Mouse (Mus musculus): ENCODE measurements at regions not wholly inside any gene's neighbourhood (a gene's known extent, or its start where the extent isn't known, plus 50 kb on each side); places are given as distances from the start of the nearest gene placed in this dataset.

DNA sequence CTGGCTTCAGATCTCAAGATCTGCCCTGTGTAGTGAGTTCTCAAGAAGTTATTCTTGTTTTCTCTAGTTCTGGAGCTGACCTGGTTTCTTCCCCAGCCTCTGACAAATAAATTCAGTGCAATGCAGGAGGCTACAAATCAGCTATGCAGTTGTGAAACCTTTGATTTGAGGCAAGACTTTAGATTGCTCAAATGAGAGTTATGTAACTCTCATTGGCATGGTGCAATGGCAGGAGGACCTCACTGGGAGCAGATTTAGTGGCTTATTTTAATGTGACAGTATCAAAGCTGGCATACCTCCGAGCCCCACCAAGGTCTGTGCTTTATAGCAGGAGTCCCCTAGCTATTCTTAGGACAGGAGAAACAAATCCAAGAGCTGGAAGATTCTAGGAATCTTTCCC, 427.8 kb upstream of the Klf4 start:
- H3K9ac ChIP-seq (ENCODE audit: low read length) = no peak overlapping the region
- no peak for ATAC-seq (ENCODE audit: insufficient read depth, low FRiP score, low TSS enrichment)
- no peak for DNase-seq (ENCODE audit: low spot score)
- H3K4me3 ChIP-seq (ENCODE audit: low read depth, low read length) = no peak overlapping the region
- H3K9me3 ChIP-seq (ENCODE audit: control insufficient read depth, low read length) = no peaks in the 10 kb centered on the region
- H3K4me1 ChIP-seq (ENCODE audit: control insufficient read depth, insufficient read depth, low read length) = no peaks in the 10 kb centered on the region
- no peak overlapping the region for H3K4me2 ChIP-seq (ENCODE audit: low read depth)
- no peaks in the 10 kb centered on the region for H3K36me3 ChIP-seq (ENCODE audit: control insufficient read depth, insufficient read depth, low read length)
- no peak overlapping the region for H3K27ac ChIP-seq (ENCODE audit: low read depth, low read length)
- 86% methylated on average over 1 of the region's 1 CpGs for WGBS
- H3K27me3 ChIP-seq (ENCODE audit: control insufficient read depth, insufficient read depth, low read length) = no peaks in the 10 kb centered on the region

DNA sequence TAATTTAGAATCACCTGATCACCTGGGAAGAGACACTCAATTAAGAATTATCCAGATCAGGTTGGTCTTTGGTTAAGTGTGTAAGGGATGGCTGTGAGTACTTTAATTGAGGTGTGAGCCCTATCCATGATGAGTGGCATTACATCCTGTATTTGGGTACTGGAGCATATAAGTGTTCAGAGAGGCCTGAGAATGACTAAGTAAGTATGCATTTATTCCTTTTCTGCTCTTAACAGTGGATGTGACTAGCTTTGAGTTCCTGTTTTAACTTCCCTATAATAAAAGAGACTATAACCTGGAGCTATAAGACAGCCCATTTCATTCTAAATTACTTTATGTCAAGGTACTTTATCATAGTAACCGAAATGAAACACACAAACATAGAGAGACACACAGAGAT, 421.4 kb upstream of the Klf4 start:
- Histone ChIP-seq H3K27ac (ENCODE audit: low read depth, low read length) (no peak overlapping the region), H3K36me3 (ENCODE audit: control insufficient read depth, insufficient read depth, low read length) (no peaks in the 10 kb centered on the region), H3K4me1 (ENCODE audit: control insufficient read depth, insufficient read depth, low read length) (no peaks in the 10 kb centered on the region), H3K27me3 (ENCODE audit: control insufficient read depth, insufficient read depth, low read length) (no peaks in the 10 kb centered on the region), H3K4me3 (ENCODE audit: low read depth, low read length) (no peak overlapping the region), H3K9me3 (ENCODE audit: control insufficient read depth, low read length) (no peaks in the 10 kb centered on the region), H3K9ac (ENCODE audit: low read length) (no peak overlapping the region), H3K4me2 (ENCODE audit: low read depth) (no peak overlapping the region)
- 85% methylated on average over 1 of the region's 1 CpGs for WGBS
- DNase-seq (ENCODE audit: low spot score) (no peak), ATAC-seq (ENCODE audit: insufficient read depth, low FRiP score, low TSS enrichment) (no peak)

DNA sequence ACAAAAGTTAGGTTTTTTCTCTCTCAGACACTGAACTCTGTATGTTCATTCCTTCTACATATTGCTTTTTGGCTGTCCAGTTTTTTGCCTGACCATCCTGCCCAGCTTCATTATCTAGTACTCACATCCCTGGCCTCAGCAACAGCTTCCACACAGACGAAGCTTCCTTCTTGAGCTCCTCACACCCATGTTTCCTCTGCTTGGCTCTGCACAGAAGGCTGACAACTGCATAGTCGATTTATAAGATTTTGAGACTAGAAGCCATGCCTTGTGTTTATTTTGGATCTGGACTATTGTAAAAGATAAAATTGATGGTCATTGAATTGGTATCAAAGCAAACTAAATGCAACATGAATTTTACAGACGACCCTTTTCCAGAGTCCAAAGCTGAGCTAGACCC, 420.0 kb upstream of the Klf4 start:
- no peak overlapping the region for H3K4me3 ChIP-seq (ENCODE audit: low read depth, low read length)
- DNase-seq (ENCODE audit: low spot score) (no peak), ATAC-seq (ENCODE audit: insufficient read depth, low FRiP score, low TSS enrichment) (no peak)
- H3K36me3 ChIP-seq (ENCODE audit: control insufficient read depth, insufficient read depth, low read length) = no peaks in the 10 kb centered on the region
- H3K4me2 ChIP-seq (ENCODE audit: low read depth) = no peak overlapping the region
- H3K9ac ChIP-seq (ENCODE audit: low read length) = no peak overlapping the region
- H3K27me3 ChIP-seq (ENCODE audit: control insufficient read depth, insufficient read depth, low read length) = no peaks in the 10 kb centered on the region
- H3K9me3 ChIP-seq (ENCODE audit: control insufficient read depth, low read length) = no peaks in the 10 kb centered on the region
- H3K27ac ChIP-seq (ENCODE audit: low read depth, low read length) = no peak overlapping the region
- no peaks in the 10 kb centered on the region for H3K4me1 ChIP-seq (ENCODE audit: control insufficient read depth, insufficient read depth, low read length)
- WGBS = 84% methylated on average over 3 of the region's 3 CpGs

DNA sequence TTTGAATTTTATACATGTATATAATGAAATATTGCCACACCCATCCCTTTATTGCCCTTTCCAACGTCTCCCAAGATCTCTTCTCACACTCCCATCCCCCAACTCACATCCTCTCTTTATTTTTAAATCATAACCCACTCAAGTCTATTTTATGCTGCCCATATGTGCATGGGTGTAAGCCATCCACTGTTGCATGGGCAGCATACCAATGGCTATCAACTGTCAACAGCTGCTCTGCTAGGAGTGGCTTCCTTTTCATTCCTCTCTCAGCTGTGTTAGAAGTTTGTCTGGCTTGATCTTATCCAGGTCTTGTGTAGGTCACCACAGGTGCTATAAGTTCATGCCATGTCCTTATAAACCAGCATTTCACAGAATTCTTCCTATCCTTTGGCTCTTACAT, 409.2 kb upstream of the Klf4 start:
- DNase-seq (ENCODE audit: low spot score) = no peak
- Histone ChIP-seq H3K36me3 (ENCODE audit: control insufficient read depth, insufficient read depth, low read length) (no peaks in the 10 kb centered on the region), H3K27ac (ENCODE audit: low read depth, low read length) (no peak overlapping the region), H3K27me3 (ENCODE audit: control insufficient read depth, insufficient read depth, low read length) (no peaks in the 10 kb centered on the region), H3K4me3 (ENCODE audit: low read depth, low read length) (no peak overlapping the region), H3K9ac (ENCODE audit: low read length) (no peak overlapping the region), H3K4me1 (ENCODE audit: control insufficient read depth, insufficient read depth, low read length) (no peaks in the 10 kb centered on the region), H3K4me2 (ENCODE audit: low read depth) (no peak overlapping the region), H3K9me3 (ENCODE audit: control insufficient read depth, low read length) (no peaks in the 10 kb centered on the region)
- 58% methylated on average over 1 of the region's 1 CpGs for WGBS
- no peak for ATAC-seq (ENCODE audit: insufficient read depth, low FRiP score, low TSS enrichment)

DNA sequence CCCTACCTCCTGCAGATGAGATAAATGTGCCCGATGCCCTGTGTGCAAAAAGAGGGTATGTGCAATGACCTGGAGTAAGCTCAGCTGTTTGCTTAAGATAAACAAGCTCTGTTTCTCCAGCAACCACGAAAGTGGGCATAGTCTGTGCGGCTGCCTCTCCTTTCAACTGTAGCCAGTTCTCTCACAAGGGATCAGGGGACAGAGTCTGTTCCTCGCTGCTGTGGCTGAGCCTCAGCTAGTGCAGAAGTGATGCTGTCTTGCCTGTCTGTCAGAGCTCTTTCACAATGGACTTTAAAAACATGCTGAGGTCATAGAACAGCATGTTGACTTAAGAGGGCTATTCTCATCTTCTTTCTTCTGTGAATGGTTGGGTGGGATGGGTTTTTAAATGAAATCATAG, 406.1 kb upstream of the Klf4 start:
- Histone ChIP-seq H3K27me3 (ENCODE audit: control insufficient read depth, insufficient read depth, low read length) (no peaks in the 10 kb centered on the region), H3K27ac (ENCODE audit: low read depth, low read length) (no peak overlapping the region), H3K4me3 (ENCODE audit: low read depth, low read length) (no peak overlapping the region), H3K4me1 (ENCODE audit: control insufficient read depth, insufficient read depth, low read length) (no peaks in the 10 kb centered on the region), H3K9ac (ENCODE audit: low read length) (no peak overlapping the region), H3K9me3 (ENCODE audit: control insufficient read depth, low read length) (no peaks in the 10 kb centered on the region), H3K36me3 (ENCODE audit: control insufficient read depth, insufficient read depth, low read length) (no peaks in the 10 kb centered on the region), H3K4me2 (ENCODE audit: low read depth) (no peak overlapping the region)
- 68% methylated on average over 4 of the region's 4 CpGs for WGBS
- DNase-seq (ENCODE audit: low spot score) = no peak
- ATAC-seq (ENCODE audit: insufficient read depth, low FRiP score, low TSS enrichment) = no peak

DNA sequence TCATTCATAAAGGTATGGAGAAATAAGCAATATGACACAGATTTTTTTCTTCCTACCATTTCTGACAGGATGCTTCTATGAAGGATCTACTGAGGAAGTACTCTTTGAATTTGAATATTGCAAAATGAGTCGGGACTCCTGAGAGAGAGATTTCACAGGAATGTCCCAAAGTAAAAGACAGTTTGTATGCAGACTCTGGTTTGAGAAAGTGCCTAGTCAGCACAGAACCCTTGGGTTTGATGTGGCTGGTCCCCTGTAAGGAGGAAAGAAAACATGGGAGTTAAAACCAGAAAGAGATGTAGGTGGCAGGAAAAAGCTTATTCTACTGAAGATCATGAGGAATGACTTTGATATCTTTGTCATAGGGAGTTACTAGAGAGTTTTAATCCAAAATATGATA, 405.6 kb upstream of the Klf4 start:
- H3K4me2 ChIP-seq (ENCODE audit: low read depth) = no peak overlapping the region
- H3K4me1 ChIP-seq (ENCODE audit: control insufficient read depth, insufficient read depth, low read length) = no peaks in the 10 kb centered on the region
- WGBS = 75% methylated on average over 1 of the region's 1 CpGs
- no peaks in the 10 kb centered on the region for H3K9me3 ChIP-seq (ENCODE audit: control insufficient read depth, low read length)
- no peak overlapping the region for H3K9ac ChIP-seq (ENCODE audit: low read length)
- H3K27ac ChIP-seq (ENCODE audit: low read depth, low read length) = no peak overlapping the region
- no peak for ATAC-seq (ENCODE audit: insufficient read depth, low FRiP score, low TSS enrichment)
- no peaks in the 10 kb centered on the region for H3K36me3 ChIP-seq (ENCODE audit: control insufficient read depth, insufficient read depth, low read length)
- no peak for DNase-seq (ENCODE audit: low spot score)
- H3K4me3 ChIP-seq (ENCODE audit: low read depth, low read length) = no peak overlapping the region
- H3K27me3 ChIP-seq (ENCODE audit: control insufficient read depth, insufficient read depth, low read length) = no peaks in the 10 kb centered on the region

DNA sequence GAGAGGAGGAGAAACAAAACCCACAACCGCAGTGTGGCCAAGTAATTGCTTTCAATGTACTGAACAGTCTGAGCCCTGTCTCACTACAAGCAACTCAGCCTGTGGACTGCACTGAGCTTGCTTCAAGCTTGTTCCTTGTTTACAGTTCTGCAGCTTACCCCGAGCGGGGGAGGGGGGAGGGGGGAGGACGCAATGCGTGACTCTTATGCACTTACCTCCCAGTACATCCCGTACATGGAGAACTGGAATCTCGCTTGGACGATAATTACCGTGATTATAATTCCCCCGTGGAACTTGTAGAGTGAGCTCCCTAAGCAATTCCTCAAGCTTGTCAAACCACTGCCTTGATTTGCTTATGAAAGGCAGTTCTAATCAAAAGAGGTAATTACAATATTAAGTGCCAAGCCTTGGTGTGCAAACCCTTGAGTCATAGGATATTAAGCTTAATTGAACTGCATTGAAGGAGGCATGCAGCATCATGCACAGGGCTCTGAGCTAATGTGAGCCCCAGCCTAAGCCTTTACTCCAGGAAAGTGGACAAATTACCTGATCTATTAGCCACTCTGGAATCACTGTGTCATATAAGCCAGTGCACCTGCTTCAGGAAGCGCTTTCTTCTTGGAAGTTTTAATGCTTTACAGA, 397.0 kb upstream of the Klf4 start:
- Histone ChIP-seq H3K27ac (ENCODE audit: low read depth, low read length) (no peak overlapping the region), H3K36me3 (ENCODE audit: control insufficient read depth, insufficient read depth, low read length) (no peaks in the 10 kb centered on the region), H3K9ac (ENCODE audit: low read length) (no peak overlapping the region), H3K27me3 (ENCODE audit: control insufficient read depth, insufficient read depth, low read length) (no peaks in the 10 kb centered on the region), H3K9me3 (ENCODE audit: control insufficient read depth, low read length) (no peaks in the 10 kb centered on the region), H3K4me3 (ENCODE audit: low read depth, low read length) (no peak overlapping the region), H3K4me1 (ENCODE audit: control insufficient read depth, insufficient read depth, low read length) (no peaks in the 10 kb centered on the region), H3K4me2 (ENCODE audit: low read depth) (no peak overlapping the region)
- DNase-seq (ENCODE audit: low spot score) (peak; percentile 34), ATAC-seq (ENCODE audit: insufficient read depth, low FRiP score, low TSS enrichment) (no peak)
- 58% methylated on average over 11 of the region's 11 CpGs for WGBS

DNA sequence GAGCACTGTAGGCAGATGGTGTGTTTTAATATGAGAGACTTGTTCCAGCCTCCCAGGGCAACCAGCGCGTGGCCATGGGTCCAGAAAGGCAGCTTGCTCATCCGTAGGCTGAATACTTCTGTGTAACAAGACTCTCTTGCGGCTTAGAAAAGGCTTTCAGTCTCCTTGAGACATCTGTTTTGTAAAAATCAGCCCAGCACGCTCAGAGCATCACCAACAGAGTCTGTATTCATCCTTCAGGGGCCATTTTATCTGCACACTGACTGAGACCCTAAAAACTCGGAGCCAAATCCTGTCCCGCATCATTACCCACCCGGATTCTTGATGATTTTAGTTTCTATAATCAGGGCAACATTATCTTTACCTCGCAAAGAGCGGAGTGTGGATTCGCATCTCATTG, 396.4 kb upstream of the Klf4 start:
- ATAC-seq (ENCODE audit: insufficient read depth, low FRiP score, low TSS enrichment) (no peak), DNase-seq (ENCODE audit: low spot score) (no peak)
- Histone ChIP-seq H3K4me1 (ENCODE audit: control insufficient read depth, insufficient read depth, low read length) (no peaks in the 10 kb centered on the region), H3K9ac (ENCODE audit: low read length) (no peak overlapping the region), H3K36me3 (ENCODE audit: control insufficient read depth, insufficient read depth, low read length) (no peaks in the 10 kb centered on the region), H3K27ac (ENCODE audit: low read depth, low read length) (no peak overlapping the region), H3K4me3 (ENCODE audit: low read depth, low read length) (no peak overlapping the region), H3K27me3 (ENCODE audit: control insufficient read depth, insufficient read depth, low read length) (no peaks in the 10 kb centered on the region), H3K9me3 (ENCODE audit: control insufficient read depth, low read length) (no peaks in the 10 kb centered on the region), H3K4me2 (ENCODE audit: low read depth) (no peak overlapping the region)
- 74% methylated on average over 11 of the region's 11 CpGs for WGBS

DNA sequence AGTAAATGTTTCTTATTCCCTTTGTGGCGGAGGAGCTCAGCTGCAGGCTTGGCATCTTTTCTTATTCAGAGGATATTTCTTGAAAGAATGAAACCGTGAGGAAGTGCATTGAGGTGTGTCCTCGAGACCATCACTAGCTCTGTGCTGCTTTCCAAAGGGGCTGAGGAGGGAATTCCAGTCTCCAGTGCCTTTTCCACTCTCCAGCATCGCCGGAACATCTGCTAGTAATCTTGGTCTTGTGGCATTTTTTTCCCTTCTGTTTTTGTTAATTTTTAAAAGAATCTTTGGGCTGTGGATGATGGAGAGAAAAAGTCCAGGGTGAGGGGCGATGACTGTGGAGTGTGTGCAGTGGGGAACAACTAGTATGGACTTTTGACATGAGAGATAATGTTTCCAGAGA, 395.9 kb upstream of the Klf4 start:
- H3K4me3 ChIP-seq (ENCODE audit: low read depth, low read length) = no peak overlapping the region
- no peak overlapping the region for H3K27ac ChIP-seq (ENCODE audit: low read depth, low read length)
- ATAC-seq (ENCODE audit: insufficient read depth, low FRiP score, low TSS enrichment) (no peak), DNase-seq (ENCODE audit: low spot score) (no peak)
- H3K36me3 ChIP-seq (ENCODE audit: control insufficient read depth, insufficient read depth, low read length) = no peaks in the 10 kb centered on the region
- no peaks in the 10 kb centered on the region for H3K9me3 ChIP-seq (ENCODE audit: control insufficient read depth, low read length)
- WGBS = 79% methylated on average over 6 of the region's 6 CpGs
- no peak overlapping the region for H3K4me2 ChIP-seq (ENCODE audit: low read depth)
- no peaks in the 10 kb centered on the region for H3K4me1 ChIP-seq (ENCODE audit: control insufficient read depth, insufficient read depth, low read length)
- H3K27me3 ChIP-seq (ENCODE audit: control insufficient read depth, insufficient read depth, low read length) = no peaks in the 10 kb centered on the region
- no peak overlapping the region for H3K9ac ChIP-seq (ENCODE audit: low read length)

Measured in neural tube, embryonic 11.5 days (tissue).